Mouse (Mus musculus): ENCODE data around the gene C87414.
"Not testable (repeated sequence)": the region's sequence is repeated elsewhere in the genome, so short reads cannot be mapped to it uniquely, and the experiment has no call there.

DNA sequence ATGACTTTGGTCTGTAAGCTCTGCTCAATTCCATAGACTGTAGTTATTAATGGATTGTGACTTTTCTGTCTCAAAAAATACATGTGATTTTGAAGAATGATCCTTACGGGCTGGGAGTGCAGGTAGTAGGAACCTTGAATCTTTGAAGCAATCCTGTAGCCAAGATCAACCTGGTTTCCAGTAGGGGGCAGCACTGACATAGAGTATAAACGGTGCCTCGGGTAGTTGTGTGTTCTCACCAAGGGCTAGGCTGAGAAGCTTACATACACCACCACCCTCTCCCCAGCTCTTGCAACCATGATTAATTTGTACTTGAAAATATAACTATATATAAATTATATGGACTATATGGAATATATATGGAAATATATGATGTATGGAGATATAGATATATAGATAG is 13.3 kb upstream of the C87414 start:
- TF ChIP-seq EP300 (IDR thresholded peaks at IDR 0.05; ENCODE audit: insufficient read depth, low read depth, low read length); POLR2A (IDR thresholded peaks at IDR 0.05; ENCODE audit: insufficient read depth, low read length): not testable (repeated sequence)
